Mouse (Mus musculus) forelimb bud, embryonic 11.5 days (tissue): ENCODE measurements around the gene Calhm2.

Source experiments
- DNase-seq: peaks from one replicate; pipeline ENCODE4 v3.0.0-alpha.2; 2012; ENCODE audit warnings: low read depth, low spot score

The Calhm2 gene

GRCm38 (mm10) chr19:47067924-47068611 lies 70.0 kb downstream of the Calhm2 start:
- DNase-seq, result peak; percentile 76

- DNase-seq, result peak; percentile 97
Observed at GRCm38 (mm10) chr19:47067096-47067882, 70.8 kb downstream of the Calhm2 start, which contains the start of gene Taf5. Gene Taf5 (plus strand): TSS chr19:47067746.

- DNase-seq, result no peak
Observed at GRCm38 (mm10) chr19:47065860-47066259, 72.2 kb downstream of the Calhm2 start.

GRCm38 (mm10) chr19:47057684-47058083 lies 80.4 kb downstream of the Calhm2 start:
- no peak for DNase-seq
